Mouse (Mus musculus) gastrocnemius, postnatal 10 days (tissue): Measurements from ENCODE around the gene Eef1a1. TPM values are rescaled to one million over a fixed set of nuclear protein-coding genes. Genes with fewer than 3 reads are reported as not detected.
"Not testable (repeated sequence)": the region's sequence is repeated elsewhere in the genome, so short reads cannot be mapped to it uniquely, and the experiment has no call there.

Experiments
- DNase-seq: peaks from one replicate; pipeline ENCODE4 v3.0.0; 2021; ENCODE audit warnings: mixed read lengths
- total RNA-seq, 2 experiments: library from RNA; stranded (reverse); gene quantifications; 2 replicates each; pipeline ENCODE4 v1.2.3; 2021

Eef1a1 gene
- total RNA-seq, 2 experiments from 2014 or later: 2,370 to 3,141 TPM

DNA sequence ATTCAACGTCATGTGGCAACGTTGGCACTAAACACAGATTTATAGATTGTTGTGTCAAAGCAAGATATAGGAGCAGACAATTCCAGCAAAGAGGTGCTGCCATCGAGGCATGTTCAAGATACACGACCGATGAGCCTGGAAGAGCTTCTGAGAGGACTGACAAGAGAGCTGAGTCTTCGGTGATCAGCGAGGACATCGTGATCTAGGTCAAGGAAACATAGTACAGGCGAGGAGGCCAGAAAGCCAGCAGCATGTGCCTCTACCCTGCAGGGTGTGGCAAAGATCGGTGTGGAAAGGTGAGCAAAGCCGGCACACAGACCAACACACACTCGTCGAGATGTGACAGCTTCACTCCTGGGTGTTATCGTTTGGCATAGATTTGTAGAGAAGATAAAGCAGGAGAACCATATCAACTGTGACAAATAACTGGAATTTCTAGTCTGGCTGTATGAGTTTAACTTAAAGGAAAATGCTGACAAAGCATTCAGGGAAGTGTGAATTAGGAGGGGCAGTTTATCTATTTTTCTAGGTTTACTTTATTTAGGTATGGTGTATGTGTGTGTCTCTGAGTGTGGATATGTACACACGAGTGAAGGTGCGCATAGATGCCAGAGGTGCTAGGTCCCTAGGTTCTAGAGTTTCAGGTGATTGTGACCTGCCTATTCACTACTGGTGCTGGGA, 19.3 kb upstream of the Eef1a1 start:
- DNase-seq: no peak

DNA sequence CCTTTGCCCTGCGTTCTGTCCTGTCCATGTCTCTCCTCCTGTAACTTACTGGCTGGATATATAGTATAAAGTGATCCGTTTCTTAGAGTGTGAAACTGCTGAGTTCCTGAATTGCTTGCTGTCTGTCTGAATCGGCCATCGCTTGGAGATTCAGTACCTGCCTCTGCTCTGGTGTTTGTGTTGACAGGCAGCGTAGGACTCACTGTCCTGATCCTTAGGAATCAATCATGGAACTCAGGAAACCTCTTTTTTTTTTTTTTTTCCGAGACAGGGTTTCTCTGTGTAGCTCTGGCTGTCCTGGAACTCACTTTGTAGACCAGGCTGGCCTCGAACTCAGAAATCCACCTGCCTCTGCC, 17.7 kb upstream of the Eef1a1 start:
- DNase-seq: no peak

DNA sequence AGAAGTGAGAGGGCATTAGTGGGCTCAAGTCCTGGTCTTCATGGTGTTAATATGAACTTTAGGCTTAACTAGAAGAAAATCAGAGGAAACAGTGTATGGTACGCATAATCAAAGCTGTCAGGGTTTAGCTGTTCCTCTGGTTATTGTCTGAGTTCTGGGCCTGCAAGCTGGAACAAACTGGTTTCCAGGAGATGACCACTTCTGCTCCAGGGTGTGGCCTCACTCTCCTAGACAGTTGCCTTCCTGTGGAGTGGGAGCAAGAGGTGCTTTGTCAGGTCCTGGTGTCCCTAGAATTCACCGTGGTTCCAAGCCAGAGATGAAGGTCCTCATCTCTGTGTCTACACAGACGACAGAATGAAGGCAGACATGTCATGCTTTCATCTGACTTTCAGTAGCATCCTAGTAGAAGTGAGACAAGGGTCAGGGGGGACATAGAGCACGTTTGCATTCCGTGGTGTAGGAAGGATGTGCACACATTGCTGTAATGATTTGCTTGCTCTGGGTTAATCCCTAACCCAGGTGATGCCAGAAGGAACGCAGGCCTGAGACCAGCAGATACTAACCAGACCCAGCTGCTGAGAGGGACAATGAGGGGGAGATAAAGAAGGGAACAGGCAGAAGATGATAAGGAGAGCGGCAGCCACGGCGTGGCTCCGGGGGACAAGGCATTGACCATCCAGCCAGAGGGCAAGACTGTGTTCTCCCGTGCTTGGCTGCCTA, 17.2 kb upstream of the Eef1a1 start:
- DNase-seq: no peak

DNA sequence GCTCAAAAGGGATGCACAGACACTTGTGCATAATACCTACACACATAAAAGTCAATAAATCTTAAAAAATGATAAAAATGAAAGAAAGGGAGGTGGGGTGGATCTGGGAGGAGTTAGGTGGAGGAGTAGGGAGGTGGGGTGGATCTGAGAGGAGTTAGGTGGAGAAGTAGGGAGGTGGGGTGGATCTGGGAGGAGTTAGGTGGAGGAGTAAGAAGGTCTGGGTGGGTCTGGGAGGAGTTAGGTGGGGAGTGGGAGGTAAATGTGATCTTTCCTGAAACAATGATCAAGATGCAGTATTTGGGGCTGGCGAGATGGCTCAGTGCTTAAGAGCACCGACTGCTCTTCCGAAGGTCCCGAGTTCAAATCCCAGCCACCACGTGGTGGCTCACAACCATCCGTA, 16.3 kb upstream of the Eef1a1 start:
- no peak for DNase-seq

DNA sequence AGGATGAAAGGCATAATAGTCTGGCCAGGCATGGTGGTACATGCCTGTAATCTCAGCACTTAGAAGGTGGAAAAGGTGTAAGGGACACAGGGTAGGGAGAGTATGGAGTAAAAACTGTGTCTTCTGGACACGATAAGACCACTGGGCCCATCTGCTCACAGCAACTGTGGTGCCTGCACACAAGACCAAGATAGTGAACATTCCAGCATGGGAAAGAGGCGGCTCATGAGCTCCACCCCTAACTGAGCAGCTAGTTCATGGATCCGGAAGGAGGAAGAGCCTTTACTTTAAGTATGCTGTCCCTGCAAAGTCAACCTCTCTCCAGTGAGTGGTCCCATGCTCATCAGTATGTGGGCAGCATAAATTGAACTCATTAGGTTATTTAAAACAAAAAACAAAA, 15.7 kb upstream of the Eef1a1 start:
- DNase-seq: no peak

DNA sequence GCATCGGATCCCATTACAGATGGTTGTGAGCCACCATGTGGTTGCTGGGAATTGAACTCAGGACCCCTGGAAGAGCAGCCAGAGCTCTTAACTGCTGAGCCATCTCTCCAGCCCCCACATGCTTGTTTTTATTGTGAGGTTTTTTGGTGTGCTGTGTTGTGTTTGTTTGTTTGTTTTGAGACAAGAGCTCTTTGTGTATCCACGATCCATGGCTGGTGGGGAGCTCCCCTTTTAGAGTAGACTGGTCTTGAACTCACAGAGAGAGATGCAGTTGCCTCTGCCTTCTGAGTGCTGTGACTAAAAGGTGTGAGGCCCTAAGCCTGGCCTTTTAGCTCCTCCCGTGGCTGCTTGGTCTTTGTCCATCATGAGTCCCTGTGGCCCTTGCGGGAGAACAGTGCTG, 15.2 kb upstream of the Eef1a1 start:
- no peak for DNase-seq

DNA sequence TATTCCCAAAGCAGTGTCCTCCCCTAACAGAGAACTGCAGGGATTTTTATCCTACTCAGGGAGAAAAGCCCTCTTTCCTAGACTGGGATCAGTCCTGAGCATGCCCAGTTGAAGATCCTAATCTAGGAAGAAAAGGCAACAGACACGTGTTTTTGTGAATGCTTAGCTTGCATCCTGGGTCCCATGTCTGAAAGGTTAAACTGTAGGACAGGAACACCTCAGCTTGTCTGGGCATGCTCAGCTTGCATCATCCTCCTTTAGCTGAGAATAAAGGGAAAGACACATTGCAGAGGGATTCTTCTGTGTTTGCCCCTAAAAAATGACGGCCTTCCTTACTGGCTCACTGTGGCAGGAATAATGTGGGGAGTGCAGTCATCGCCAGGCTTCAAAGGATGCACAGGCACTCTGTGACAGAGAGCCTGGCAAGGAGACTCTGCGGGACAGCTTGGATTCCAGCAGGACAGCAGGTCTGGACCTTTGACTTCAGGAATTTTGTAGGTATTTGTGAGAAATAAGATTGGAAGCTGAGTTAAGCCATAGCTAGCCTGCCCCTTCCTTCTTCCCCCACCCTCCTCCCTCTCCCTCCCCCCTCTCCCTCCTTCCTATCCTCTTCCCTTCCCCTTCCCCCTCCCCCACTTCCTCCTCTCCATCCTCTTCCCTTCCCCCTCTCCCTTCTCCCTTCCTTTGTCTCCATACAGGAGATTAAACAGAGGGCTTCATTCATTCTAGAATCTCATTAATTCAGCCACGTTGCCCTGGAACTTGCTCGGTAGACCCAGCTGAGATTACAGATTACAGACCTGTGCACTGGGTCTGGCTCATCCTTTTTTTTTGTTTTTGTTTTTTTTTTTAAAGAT, 14.5 kb upstream of the Eef1a1 start:
- DNase-seq: no peak

DNA sequence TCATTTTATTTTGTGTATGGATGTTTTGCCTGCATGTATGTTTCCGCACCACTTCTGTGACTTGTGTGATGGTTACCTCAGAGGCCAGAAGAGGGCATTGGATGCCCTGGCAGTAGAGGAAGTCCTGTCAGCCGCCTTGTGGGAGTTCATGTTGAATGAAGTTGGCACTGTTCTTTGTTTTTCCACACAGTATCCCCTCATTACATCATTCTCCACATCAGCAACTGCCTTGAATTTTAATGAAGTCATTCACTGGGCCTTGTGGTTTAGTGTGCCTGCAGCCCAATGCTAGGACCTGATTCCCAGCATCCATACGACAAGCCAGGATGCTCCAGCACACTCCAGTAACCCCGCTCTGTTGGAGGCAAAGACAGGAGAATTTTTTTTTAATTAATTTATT, 12.3 kb upstream of the Eef1a1 start:
- DNase-seq: no peak

DNA sequence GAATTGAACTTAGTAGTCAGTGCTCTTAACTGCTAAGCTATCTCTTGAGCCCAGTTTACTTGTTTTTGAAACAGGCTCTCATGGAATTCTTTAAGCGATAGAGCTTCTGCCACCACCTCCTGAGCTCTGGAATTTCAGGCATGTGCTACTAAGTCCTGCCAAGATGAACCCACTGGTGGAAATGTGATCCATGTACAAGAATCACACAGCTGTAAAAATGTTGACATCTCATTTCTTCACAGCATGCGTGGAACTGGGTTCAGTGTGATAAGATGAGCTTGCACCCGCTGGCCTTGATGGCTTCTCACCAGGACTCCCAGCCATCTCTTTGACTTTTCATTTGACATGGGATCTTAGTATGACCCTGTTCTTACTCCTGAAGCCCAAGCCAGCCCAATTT, 11.4 kb upstream of the Eef1a1 start:
- DNase-seq: no peak

DNA sequence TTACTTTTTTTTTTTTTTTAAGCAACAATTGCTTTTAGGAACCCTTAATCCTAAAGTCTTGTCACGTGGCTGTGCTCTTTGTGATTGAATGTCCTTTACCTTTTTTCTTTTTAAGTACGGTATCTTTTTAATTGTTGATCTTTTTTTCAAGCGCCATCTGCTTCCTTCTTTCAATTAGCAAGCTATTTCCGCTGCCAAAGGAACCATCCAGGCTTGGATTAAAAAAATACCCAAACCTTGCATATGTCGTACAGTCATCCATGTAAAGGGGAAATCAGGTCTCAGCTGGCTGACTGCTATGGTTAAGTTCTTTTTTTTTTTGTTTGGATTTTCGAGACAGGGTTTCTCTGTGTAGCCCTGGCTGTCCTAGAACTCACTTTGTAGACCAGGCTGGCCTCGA, 4.2 kb upstream of the Eef1a1 start:
- DNase-seq: no peak

DNA sequence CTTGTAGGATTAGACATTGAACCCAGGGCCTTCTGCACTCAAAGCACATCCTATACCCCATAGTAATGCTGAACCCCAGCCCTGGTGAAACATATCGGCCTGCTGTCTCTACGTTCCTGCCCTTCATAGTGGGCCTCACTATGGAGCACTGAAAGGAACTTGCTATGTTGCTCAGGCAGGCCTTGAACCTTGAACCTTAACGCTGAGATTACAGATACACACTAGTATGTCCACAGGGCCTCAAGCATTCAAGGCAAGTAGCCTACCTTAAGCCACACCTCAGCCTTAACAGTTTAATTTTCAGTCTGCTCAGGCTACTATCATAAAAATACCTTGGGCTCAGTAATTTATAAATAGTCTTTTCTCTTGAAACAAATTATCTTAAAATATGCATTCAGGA, 3.3 kb upstream of the Eef1a1 start:
- no peak for DNase-seq

DNA sequence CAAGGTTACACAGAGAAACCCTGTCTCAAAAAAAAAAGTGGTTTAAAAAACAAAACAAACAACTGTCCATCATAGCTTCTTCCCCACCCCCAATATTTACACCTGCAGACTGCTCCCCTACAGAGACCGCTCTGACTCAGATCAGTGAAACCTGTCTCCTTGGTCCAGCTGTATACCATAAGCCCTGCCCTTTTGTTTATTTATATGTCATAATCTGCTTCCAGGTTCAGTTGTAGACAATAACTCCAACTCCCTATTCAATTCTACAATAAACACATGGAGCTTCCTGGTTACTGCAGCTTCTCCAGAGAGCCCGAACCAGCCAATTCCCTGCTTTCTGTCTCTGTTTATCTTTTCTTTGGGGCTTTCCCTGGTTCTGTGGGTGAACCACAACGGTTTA, 2.2 kb upstream of the Eef1a1 start:
- DNase-seq: no peak

DNA sequence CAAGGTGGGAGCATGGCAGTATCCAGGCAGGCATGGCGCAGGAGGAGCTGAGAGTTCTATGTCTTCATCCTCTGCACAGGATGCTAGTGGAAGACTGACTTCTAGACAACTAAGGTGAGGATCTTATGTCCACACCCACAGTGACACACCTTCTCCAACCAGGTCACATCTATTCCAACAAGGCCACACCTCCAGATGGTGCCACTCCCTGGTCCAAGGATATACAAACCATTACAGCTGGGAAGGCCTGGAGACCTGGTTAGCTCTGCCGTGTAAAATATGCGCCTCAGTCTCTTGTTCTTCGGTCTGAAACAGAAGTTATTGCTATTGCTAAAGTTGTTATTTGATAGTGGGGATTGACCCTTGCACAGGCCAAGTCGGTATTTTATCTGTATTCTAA, 930 bp downstream of the Eef1a1 start:
- DNase-seq: not testable (repeated sequence)

DNA sequence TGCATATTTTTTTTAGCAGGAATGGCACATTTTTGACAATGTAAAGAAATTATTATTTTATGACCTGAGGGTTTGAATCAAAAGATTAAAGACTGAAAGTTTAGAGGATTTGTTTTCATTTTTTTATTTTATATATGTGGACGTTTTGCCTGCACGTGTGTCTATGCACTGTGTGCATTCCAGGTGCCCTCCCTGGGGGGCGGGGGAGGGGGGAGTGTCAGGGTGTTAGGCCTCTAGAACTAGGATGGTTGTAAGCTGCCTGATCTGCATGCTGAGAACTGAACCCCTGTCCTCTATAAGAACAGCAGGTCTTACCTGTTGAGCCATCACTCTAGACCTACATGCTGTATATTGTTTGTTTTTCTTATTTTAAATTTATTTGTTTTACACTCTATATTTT, 4.3 kb downstream of the Eef1a1 start:
- no peak for DNase-seq

DNA sequence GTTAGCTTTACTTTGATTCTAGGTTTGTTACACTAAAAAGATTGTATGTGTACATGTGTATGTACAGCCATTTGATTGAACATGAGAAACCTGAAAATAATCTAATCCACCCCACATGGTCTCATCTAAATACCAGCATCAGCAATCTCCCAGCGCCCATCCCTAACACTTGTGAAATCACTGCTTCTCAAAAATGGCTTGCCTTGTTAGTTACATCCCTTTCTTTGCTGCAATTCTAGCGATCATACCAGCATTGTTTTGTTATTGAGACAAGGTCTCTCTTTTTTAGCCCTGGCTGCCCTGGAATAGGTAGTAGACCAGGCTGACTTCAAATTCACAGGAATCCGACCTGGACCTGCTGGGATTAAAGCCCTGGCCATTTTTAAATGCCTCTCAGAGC, 6.6 kb downstream of the Eef1a1 start:
- DNase-seq: no peak

DNA sequence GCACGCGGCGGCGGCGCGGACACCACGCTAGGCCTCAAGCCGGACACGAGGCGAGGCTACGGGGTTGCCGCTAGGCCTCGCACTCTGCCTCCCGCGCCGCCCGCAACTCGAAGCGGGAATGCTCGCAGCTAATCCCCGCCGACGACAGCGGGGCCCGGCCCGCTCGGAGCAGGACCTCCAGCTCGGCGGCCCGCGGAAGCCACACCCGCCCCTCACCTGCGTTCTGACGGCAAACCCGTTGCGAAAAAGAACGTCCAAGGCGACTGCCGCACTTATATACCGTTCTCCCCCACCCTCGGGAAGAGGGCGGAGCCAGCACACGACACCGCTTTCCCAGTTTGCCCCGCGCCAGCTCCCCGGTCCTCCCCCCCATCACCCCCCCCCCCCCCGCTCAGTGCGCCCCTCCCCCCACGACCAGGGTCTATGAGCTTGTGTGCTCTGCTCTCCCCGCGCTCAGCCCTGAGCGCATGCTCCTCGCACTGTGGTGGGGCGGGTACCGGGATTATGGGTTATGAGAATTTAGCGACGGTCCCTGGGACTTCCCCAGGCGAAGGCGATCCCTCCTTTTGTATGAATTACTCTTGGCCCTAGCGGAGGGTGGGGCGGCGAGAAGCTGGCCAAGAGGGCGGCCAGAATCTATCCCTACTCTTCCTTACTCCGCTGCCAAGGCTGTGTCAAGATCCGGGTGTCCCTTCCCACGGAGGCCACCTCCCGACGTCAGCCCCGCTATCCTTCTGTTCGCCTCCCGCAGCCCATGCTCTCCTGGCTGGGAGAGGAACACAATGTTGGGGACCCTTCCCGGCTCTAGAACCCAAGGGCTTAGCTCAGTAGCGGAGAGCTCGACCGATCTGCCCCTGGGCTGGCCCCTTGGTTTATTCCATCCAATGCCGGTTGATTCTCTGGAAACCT, 7.3 kb downstream of the Eef1a1 start:
- DNase-seq: peak; percentile 89

DNA sequence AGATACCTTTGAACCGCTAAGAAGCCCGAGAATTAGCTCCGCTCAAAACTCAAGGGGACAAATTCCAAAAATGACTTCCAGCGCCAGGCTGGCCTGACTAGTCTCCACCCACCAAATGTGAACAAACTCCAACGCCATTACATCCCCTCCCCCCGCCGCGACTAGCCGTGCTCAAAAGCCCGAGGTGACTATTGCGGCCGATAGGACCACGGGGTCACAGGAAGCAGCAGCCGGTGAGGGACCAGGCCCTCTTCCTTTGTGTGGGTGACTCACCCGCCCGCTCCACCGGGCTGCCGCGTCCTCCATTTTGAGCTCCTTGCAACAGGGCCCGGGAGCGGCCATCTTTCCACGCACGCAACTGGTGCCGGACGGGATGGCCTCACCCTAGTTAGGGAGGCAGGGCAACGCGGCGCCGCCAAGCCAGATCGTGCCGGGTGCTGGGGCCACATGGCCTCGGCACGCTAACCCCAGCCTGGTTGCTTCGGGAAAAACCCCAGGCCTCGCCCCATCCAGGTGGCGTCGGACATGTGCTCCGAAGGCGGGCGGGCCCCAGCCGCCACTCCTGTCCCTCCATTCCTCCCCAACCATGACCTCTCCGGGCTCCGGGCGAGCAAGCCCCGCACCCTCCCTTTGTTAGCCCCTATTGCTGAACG, 8.1 kb downstream of the Eef1a1 start:
- peak; percentile 68 for DNase-seq

DNA sequence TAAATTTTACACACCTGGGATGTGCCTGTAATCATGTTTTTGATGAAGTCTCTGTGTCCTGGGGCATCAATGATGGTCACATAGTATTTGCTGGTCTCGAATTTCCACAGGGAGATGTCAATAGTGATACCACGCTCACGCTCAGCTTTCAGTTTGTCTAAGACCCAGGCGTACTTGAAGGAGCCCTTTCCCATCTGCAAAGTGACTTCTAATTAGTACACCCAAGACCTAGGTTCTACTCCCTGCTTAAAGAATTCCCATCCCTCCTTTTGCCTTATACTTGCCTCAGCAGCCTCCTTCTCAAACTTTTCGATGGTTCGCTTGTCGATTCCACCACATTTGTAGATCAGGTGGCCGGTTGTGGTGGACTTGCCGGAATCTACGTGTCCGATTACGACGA, 8.7 kb downstream of the Eef1a1 start:
- DNase-seq: not testable (repeated sequence)

DNA sequence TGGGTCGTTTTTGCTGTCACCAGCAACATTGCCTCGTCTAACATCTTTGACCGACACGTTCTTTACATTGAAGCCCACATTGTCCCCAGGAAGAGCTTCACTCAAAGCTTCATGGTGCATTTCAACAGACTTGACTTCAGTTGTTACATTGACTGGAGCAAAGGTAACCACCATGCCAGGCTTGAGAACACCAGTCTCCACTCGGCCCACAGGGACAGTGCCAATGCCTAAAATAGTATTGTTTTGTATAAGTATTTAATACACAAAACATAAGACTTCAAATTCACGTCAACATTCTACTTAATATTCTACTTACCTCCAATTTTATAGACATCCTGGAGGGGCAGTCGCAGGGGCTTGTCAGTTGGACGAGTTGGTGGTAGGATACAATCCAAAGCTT, 9.6 kb downstream of the Eef1a1 start:
- DNase-seq: not testable (repeated sequence)

DNA sequence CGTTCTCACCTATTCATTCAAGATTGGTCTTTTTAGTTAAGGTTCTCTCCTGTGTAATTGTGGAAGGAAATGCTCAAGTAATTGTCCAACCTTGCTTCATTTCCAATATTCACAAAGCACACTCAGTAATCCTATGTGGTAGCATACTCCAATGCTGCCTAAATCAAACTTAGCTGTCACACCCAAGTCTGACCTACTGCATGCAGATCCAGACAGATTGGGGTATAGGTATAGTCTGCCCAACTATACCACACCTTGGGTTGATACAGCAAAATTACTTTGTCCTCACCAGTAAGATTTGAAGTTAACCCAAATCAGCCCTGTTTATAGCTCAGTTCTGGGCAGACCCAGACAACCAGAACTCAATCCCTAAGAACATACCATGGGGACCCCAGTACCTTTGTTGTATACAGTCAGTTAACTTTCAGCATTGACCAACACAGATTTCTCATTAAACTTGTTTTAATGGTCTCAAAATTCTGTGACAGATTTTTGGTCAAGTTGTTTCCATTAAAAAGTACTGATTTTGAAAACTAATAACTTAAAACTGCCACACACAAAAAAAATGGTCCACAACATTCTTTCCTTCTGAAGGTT, 10.8 kb downstream of the Eef1a1 start:
- not testable (repeated sequence) for DNase-seq

DNA sequence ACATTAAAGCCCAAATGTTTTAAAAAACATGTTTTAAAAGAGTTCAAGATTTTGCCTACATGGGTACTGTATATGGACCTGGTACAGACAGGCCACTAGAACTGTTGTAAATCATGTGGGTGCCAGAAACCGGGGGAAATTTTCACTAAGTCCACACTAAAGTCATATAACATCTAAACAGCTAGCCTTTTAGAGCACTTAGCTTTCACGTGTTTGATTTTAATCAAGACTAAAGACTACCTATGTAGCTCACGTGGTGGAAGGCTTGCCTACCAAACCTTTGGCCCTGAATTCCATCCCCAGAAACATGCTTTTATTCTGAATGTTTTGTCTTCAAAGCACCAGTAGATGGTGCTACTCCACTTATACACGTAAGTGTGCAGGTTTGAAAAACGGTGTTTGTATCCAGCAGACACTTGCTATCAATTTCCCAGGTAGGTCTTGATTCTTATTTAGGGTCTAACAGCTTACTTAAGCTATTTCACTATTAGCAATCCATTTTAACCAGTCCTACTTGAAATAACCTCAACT, 11.9 kb downstream of the Eef1a1 start:
- no peak for DNase-seq
